ENCODE assay signal across 8 mouse cellular contexts in the genomic region with DNA sequence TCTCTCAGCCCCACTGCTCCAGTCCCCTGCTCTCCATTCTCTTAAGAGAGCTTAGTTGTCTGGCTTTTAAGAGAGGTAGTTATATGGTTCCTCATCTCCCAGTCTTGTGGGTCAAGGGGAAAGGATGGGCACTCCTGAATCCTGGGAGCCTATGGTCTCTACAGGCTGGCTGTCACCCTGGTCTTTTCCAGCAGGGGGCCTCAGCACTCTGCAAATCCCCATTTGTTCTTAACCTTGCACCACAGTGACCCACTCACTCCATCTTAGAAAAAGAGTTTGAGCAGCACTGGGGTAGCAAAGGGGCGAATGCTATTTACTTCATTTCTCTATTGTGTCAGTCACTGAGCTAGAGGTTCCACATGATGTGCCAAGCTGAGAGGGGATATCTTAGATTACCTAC. TPM values are rescaled to one million over a fixed set of nuclear protein-coding genes. Genes with fewer than 3 reads are reported as not detected.
DNase-seq lines count a peak whose midpoint lies in the region; ATAC-seq lines count a peak whose summit lies in the region.

No protein-coding gene starts in this region.

- peak; percentile 64 for DNase-seq in layer of hippocampus, postnatal 10 days (ENCODE audit: low spot score in 2 of 2)
- no peak for DNase-seq in layer of hippocampus, adult 9-11 months
- peak; percentile 64 for DNase-seq in MN1 (ENCODE audit: low spot score)
- DNase-seq in embryo, embryonic 11 days, result peak; percentile 56
- DNase-seq in kidney, postnatal 36 days, result peak; percentile 54 to 84
- DNase-seq in spleen, adult 12 weeks (ENCODE audit: low spot score), result peak; percentile 19
- DNase-seq in right cerebral cortex, postnatal 10 days (ENCODE audit: low spot score in 2 of 2), result no peak

- ATAC-seq in CD4-positive, CD25-positive, alpha-beta regulatory T cell, adult 4 months, result peak; percentile 30

RNA-seq across cellular contexts. Expression of a gene that starts 5.0 kb away (rescaled TPM):
- total RNA-seq in layer of hippocampus, postnatal 10 days (2021), result 10 to 100 TPM; 69.2 to 70.6 TPM
- polyA plus RNA-seq in CD4-positive, CD25-positive, alpha-beta regulatory T cell, adult 4 months (2017; shearing (Covaris generic)), result 10 to 100 TPM; 32.7 to 34.0 TPM

RNA-seq across cellular contexts. Expression of a gene that starts 5.4 kb away (rescaled TPM):
- total RNA-seq in layer of hippocampus, postnatal 10 days (2021), result 10 to 100 TPM; 26.1 to 31.0 TPM
- 10 to 100 TPM; 18.3 to 38.1 TPM for polyA plus RNA-seq in CD4-positive, CD25-positive, alpha-beta regulatory T cell, adult 4 months (2017; shearing (Covaris generic))

RNA-seq across cellular contexts. Expression of a gene that starts 24.2 kb away (rescaled TPM):
- total RNA-seq in layer of hippocampus, postnatal 10 days (2021), result 10 to 100 TPM; 12.1 TPM
- polyA plus RNA-seq in CD4-positive, CD25-positive, alpha-beta regulatory T cell, adult 4 months (2017; shearing (Covaris generic)), result 1 to 10 TPM; 1.1 to 1.6 TPM

RNA-seq across cellular contexts. Expression of a gene that starts 43.4 kb away (rescaled TPM):
- 100 to 1,000 TPM; 113 to 114 TPM for total RNA-seq in layer of hippocampus, postnatal 10 days (2021)
- 10 to 100 TPM; 40.5 to 47.2 TPM for polyA plus RNA-seq in CD4-positive, CD25-positive, alpha-beta regulatory T cell, adult 4 months (2017; shearing (Covaris generic))

Comparison
In these comparisons a context has a peak if more than half of its experiments do, and no peak if none do; other contexts are left out.
1. DNase-seq: peak in layer of hippocampus, postnatal 10 days (2 of 2), MN1 (single experiment), embryo, embryonic 11 days (single experiment), kidney, postnatal 36 days (2 of 2) and spleen, adult 12 weeks (single experiment); none in layer of hippocampus, adult 9-11 months (single experiment) and right cerebral cortex, postnatal 10 days (0 of 2).